16 mouse cellular contexts compared by ENCODE assay signal in the genomic region with DNA sequence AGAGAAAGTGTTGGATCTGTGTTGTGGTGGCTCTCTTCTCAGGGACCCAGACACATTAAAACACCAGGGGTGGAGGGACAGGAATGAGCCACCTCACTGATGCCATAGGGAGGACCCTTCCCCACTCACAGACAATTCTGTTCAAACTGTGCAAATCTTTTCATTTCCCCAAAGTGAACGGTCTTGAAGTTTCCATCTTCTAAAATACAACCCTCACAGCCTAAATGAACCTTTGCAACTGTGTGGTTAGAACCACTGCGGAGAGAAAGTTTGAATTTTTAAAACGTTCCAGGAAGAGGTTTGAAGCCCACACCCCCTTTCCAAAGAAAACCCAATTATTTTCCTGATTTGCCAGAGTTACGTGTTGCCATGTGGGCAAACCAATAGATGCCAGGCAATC.
A peak's percentile ranks its signal among the peaks of the same experiment; 100 is the strongest.
DNase-seq lines count a peak whose midpoint lies in the region; ATAC-seq lines count a peak whose summit lies in the region.
"Had no signal": no experiment of that assay in that cellular context is flagged by ENCODE, and none has a peak within 500 bp of the region (broad histone marks: within the 10 kb centered on the region; RNA-seq: fewer than 3 reads in every experiment).

No protein-coding gene starts in this region.

- DNase-seq in brain, adult 2 months (ENCODE audit: low read depth, low spot score), result peak; percentile 42
- no peak for DNase-seq in frontal cortex, postnatal 36 days (ENCODE audit: low spot score in 2 of 2)
- no peak for DNase-seq in adrenal gland, adult 18-20 months (ENCODE audit: low spot score in 2 of 2)
- DNase-seq in layer of hippocampus, postnatal 36 days, result no peak
- DNase-seq in retina, embryonic 14.5 days (ENCODE audit: low spot score), result no peak
- DNase-seq: cerebellum, adult 11 months; gastrocnemius, postnatal 25 days; layer of hippocampus, adult 9-11 months had no signal

- no peaks in the 10 kb centered on the region for H3K9me3 ChIP-seq in embryonic facial prominence, embryonic 12.5 days
- H3K9me3 ChIP-seq in hindbrain, embryonic 12.5 days (replicated peaks), result no peaks in the 10 kb centered on the region
- no peaks in the 10 kb centered on the region for H3K9me3 ChIP-seq in midbrain, embryonic 15.5 days
- H3K9me3 ChIP-seq: heart, embryonic 13.5 days; kidney, embryonic 15.5 days had no signal

- WGBS in embryonic facial prominence, embryonic 12.5 days, result 15% methylated on average over 4 of the region's 4 CpGs
- WGBS in hindbrain, embryonic 12.5 days, result 15% methylated on average over 4 of the region's 4 CpGs
- WGBS in midbrain, embryonic 15.5 days, result 19% methylated on average over 4 of the region's 4 CpGs

- ATAC-seq in embryonic facial prominence, embryonic 12.5 days (ENCODE audit: insufficient number of reproducible peaks, insufficient read depth, low FRiP score, low TSS enrichment), result no peak
- no peak for ATAC-seq in hindbrain, embryonic 12.5 days (ENCODE audit: low FRiP score)
- ATAC-seq in midbrain, embryonic 15.5 days (replicated peaks), result no peak
- ATAC-seq: activated CD4-positive, CD25-positive, alpha-beta regulatory T cell, adult 4 months; CD4-positive, CD25-positive, alpha-beta regulatory T cell, adult 4 months had no signal

- no peak overlapping the region for H3K27ac ChIP-seq in embryonic facial prominence, embryonic 12.5 days
- H3K27ac ChIP-seq in hindbrain, embryonic 12.5 days, result no peak overlapping the region
- peak overlapping the region; percentile 74; the same call in 1 of the 2 replicates for H3K27ac ChIP-seq in midbrain, embryonic 15.5 days
- H3K27ac ChIP-seq: heart, embryonic 13.5 days; kidney, embryonic 15.5 days had no signal

- H3K9ac ChIP-seq in embryonic facial prominence, embryonic 12.5 days, result no peak overlapping the region
- no peak overlapping the region for H3K9ac ChIP-seq in hindbrain, embryonic 12.5 days
- no peak overlapping the region for H3K9ac ChIP-seq in midbrain, embryonic 15.5 days
- H3K9ac ChIP-seq: heart, embryonic 13.5 days; kidney, embryonic 15.5 days had no signal

- peak overlapping the region; percentile 46 for H3K4me2 ChIP-seq in embryonic facial prominence, embryonic 12.5 days (replicated peaks)
- peak overlapping the region; percentile 53 for H3K4me2 ChIP-seq in hindbrain, embryonic 12.5 days (replicated peaks)
- peak overlapping the region; percentile 49; the same call in 1 of the 2 replicates for H3K4me2 ChIP-seq in midbrain, embryonic 15.5 days

- H3K4me3 ChIP-seq in embryonic facial prominence, embryonic 12.5 days, result 0 out of 2 replicates have a peak overlapping the region, but pooled peaks have one; percentile 25
- no peak overlapping the region; the same call in 1 of the 2 replicates for H3K4me3 ChIP-seq in hindbrain, embryonic 12.5 days
- no peak overlapping the region; the same call in 1 of the 2 replicates for H3K4me3 ChIP-seq in midbrain, embryonic 15.5 days
- H3K4me3 ChIP-seq: myocyte had no signal

- H3K27me3 ChIP-seq in embryonic facial prominence, embryonic 12.5 days, result peaks cover 43% of the 10 kb centered on the region
- H3K27me3 ChIP-seq in hindbrain, embryonic 12.5 days, result peaks cover 36% of the 10 kb centered on the region
- H3K27me3 ChIP-seq in midbrain, embryonic 15.5 days (replicated peaks), result peaks cover 4% of the 10 kb centered on the region

- H3K36me3 ChIP-seq in embryonic facial prominence, embryonic 12.5 days, result no peaks in the 10 kb centered on the region
- no peaks in the 10 kb centered on the region for H3K36me3 ChIP-seq in hindbrain, embryonic 12.5 days
- no peaks in the 10 kb centered on the region for H3K36me3 ChIP-seq in midbrain, embryonic 15.5 days (replicated peaks)
- H3K36me3 ChIP-seq: heart, embryonic 13.5 days; kidney, embryonic 15.5 days had no signal

- peaks cover 11% of the 10 kb centered on the region for H3K4me1 ChIP-seq in embryonic facial prominence, embryonic 12.5 days
- peaks cover 53% of the 10 kb centered on the region for H3K4me1 ChIP-seq in hindbrain, embryonic 12.5 days
- H3K4me1 ChIP-seq in midbrain, embryonic 15.5 days, result peaks cover 60% of the 10 kb centered on the region
